Mouse (Mus musculus): ENCODE data around the gene Mblac1.

DNA sequence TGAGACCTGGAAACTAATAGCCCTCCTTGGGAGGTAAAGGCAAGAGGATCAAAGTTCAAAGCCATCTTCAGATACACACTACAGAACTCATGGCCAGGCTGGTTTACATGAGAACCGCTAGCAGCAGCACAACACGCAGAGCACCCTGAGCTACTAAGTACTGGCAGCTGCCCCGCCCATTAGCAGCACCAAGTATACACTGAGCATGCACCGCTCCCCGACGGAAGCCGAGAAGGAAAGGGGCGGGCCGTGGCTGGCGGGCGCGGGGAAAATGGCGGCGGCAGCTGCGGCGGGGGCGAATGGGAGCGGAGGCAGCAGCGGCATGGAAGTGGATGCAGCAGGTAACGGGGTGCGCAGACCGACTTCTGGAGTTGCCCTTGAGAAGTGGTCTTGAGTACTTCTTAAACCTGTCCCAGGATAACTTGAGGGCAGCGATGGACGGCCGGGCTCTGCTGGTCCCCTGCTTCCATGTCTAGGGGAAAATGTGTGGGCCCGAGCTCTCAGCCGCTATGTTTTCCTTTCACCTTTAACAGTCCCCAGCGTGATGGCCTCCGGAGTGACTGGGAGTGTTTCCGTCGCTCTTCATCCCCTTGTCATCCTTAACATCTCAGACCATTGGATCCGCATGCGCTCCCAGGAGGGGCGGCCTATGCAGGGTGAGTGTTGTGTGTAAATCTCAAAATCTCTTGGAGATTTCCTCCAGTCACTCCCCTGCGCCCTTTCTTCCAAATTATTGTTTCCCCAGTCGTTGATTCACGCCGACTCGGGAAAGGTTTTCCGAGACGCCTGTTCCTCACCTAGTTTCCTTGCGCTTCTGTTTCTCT, 33.1 kb upstream of the Mblac1 start, which contains the start of gene Cops6:
- no peak for TF ChIP-seq CTCF (IDR thresholded peaks at IDR 0.05; ENCODE audit: low read depth, low read length)
- TF ChIP-seq POLR2A (IDR thresholded peaks at IDR 0.05; ENCODE audit: extremely low read depth, insufficient read depth, low read length), result peak; percentile 52; the same call in 1 of the 2 replicates
